Mouse (Mus musculus): ENCODE measurements at regions not wholly inside any gene's neighbourhood (a gene's known extent, or its start where the extent isn't known, plus 50 kb on each side); places are given as distances from the start of the nearest gene placed in this dataset.

- peak; percentile 52 for DNase-seq
Measured at GRCm38 (mm10) chr7:68440661-68441150, 167.1 kb downstream of the Fam169b start.

- no peak for DNase-seq
Measured at GRCm38 (mm10) chr7:68428946-68429345, 155.3 kb downstream of the Fam169b start.

GRCm38 (mm10) chr7:68415890-68416289, 142.3 kb downstream of the Fam169b start:
- no peak for DNase-seq

GRCm38 (mm10) chr7:68412786-68413185, 139.1 kb downstream of the Fam169b start:
- no peak for DNase-seq
